Mouse (Mus musculus) hindbrain, embryonic 16.5 days (tissue): ENCODE data around the gene Nsd2. TPM values are rescaled to one million over a fixed set of nuclear protein-coding genes. Genes with fewer than 3 reads are reported as not detected.
"Not testable (repeated sequence)": the region's sequence is repeated elsewhere in the genome, so short reads cannot be mapped to it uniquely, and the experiment has no call there.

Experiments used
- ATAC-seq: fragments of 200-750 bp; cut with Nextera tagmentation; 2 replicates; pipeline ENCODE4 v1.8.0; 2017; ENCODE audit warnings: moderate TSS enrichment, moderate library complexity
- H3K27ac ChIP-seq: fragments of 300-500 bp; sonication (generic); 2 replicates; pipeline ENCODE4 v1.5.1; 2014; ENCODE audit warnings: low read depth, mild to moderate bottlenecking, control low read depth, low read length, moderate library complexity
- H3K27me3 ChIP-seq: fragments of 300-500 bp; sonication (generic); replicated peaks from 2 replicates; pipeline ENCODE4 v1.6.1; 2014; ENCODE audit warnings: low read length; ENCODE audit not compliant: control insufficient read depth, insufficient read depth
- H3K36me3 ChIP-seq: fragments of 300-500 bp; sonication (generic); 2 replicates; pipeline ENCODE4 v1.6.1; 2014; ENCODE audit warnings: mild to moderate bottlenecking, low read length, moderate library complexity, mixed read lengths; ENCODE audit not compliant: control insufficient read depth, insufficient read depth
- H3K4me1 ChIP-seq: fragments of 300-500 bp; sonication (generic); 2 replicates; pipeline ENCODE4 v1.6.1; 2014; ENCODE audit warnings: low read depth, low read length; ENCODE audit not compliant: control insufficient read depth, insufficient read depth
- H3K4me2 ChIP-seq: fragments of 300-500 bp; sonication (generic); 2 replicates; pipeline ENCODE4 v1.6.1; 2014; ENCODE audit warnings: mild to moderate bottlenecking, low read length, control low read depth, moderate library complexity
- H3K4me3 ChIP-seq: fragments of 300-500 bp; sonication (generic); 2 replicates; pipeline ENCODE4 v1.5.1; 2014; ENCODE audit warnings: mild to moderate bottlenecking, low read length, control low read depth, moderate library complexity
- H3K9ac ChIP-seq: fragments of 300-500 bp; sonication (generic); 2 replicates; pipeline ENCODE4 v1.6.1; 2014; ENCODE audit warnings: low read depth, mild to moderate bottlenecking, control low read depth, low read length, moderate library complexity
- H3K9me3 ChIP-seq: fragments of 300-500 bp; sonication (generic); 2 replicates; pipeline ENCODE4 v1.6.1; 2014; ENCODE audit warnings: mild to moderate bottlenecking, low read length, moderate library complexity; ENCODE audit not compliant: control insufficient read depth
- WGBS: fragments of 180-500 bp; shearing (Covaris S2); extraction: QIAGEN DNeasy Blood & Tissue Kit; methylation state at CpG from one replicate; pipeline ENCODE4 v1.1.7; 2014; 5-methylcytosine and 5-hydroxymethylcytosine counted together
- polyA plus RNA-seq: library from polyadenylated mRNA; unstranded; fragments of >200 nt; fragmentation: Nextera tagmentation; extraction: Ambion mirVana; gene quantifications from 2 replicates; pipeline ENCODE4 v1.2.1, GENCODE M21; 2015

The Nsd2 gene
- polyA plus RNA-seq, 1 experiment from 2014 or later = 52.9 TPM

DNA sequence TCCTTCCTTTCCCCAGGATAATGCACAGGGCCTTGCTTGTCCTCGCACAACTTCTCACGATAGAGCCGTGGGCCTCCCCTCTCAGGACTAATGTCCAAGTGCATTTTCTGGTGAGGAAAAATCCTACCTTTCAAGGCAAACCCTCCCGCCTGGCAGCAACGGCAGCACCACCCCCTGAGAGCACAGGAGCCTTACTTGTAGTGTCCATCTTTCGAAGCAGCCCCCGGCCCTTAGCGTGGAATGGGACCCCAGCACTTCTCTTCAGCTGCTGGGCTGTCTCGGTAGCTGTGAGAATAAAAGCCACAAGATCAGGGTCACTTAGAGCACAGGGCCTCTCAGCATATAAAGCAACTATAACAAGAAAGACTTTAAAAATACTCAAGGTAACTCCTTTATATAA is 82.7 kb downstream of the Nsd2 start:
- Histone ChIP-seq H3K4me3 (no peak overlapping the region), H3K9me3 (no peaks in the 10 kb centered on the region), H3K9ac (no peak overlapping the region), H3K4me2 (no peak overlapping the region), H3K27me3 (no peaks in the 10 kb centered on the region), H3K4me1 (no peaks in the 10 kb centered on the region), H3K27ac (no peak overlapping the region), H3K36me3 (peaks cover 33% of the 10 kb centered on the region)
- no peak for ATAC-seq
- WGBS = 92% methylated on average over 9 of the region's 9 CpGs

DNA sequence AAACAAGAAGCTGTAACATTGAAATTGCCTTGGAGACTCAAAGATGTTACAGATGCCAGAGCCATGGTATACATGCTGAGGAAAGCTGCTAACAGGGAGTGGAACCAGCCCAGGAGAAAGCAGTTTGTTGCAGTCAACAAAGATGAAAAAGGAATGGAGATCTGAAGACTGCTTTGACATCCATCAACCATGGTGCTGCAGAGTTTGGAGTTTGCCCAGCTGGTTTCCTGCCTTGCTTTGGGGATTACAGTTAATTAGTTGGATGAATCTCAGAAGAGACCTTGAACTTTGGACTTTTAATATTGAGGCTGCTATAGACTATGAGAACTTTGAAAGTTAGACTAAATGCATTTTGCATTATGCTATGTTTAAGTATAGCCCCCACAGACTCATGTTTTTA is 94.5 kb downstream of the Nsd2 start:
- not testable (repeated sequence) for H3K9me3 ChIP-seq, H3K4me3 ChIP-seq, H3K4me2 ChIP-seq, H3K27me3 ChIP-seq, H3K4me1 ChIP-seq, H3K9ac ChIP-seq, ATAC-seq, H3K27ac ChIP-seq
- H3K36me3 ChIP-seq = peaks cover 27% of the 10 kb centered on the region

DNA sequence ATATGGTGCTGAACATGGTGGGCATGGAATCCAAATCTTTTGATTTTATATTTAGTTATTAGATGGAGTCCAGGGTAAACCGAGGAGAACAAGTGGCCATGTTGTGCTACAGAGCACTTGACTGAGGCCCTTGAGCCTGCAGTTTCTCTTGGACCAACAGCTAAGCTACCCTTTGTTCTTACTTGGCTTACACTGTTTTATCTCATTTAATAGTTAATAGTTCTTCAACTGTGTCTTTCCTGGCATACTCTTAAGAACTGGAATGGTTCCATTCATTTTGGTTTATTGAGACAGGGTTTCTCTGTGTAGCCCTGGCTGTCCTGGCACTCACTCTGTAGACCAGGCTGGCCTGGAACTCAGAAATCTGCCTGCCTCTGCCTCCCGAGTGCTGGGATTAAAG is 96.1 kb downstream of the Nsd2 start:
- WGBS = 99% methylated on average over 2 of the region's 2 CpGs
- ATAC-seq, H3K4me2 ChIP-seq, H3K9ac ChIP-seq, H3K9me3 ChIP-seq, H3K4me3 ChIP-seq, H3K27ac ChIP-seq, H3K4me1 ChIP-seq, H3K27me3 ChIP-seq: not testable (repeated sequence)
- peaks cover 40% of the 10 kb centered on the region for H3K36me3 ChIP-seq

DNA sequence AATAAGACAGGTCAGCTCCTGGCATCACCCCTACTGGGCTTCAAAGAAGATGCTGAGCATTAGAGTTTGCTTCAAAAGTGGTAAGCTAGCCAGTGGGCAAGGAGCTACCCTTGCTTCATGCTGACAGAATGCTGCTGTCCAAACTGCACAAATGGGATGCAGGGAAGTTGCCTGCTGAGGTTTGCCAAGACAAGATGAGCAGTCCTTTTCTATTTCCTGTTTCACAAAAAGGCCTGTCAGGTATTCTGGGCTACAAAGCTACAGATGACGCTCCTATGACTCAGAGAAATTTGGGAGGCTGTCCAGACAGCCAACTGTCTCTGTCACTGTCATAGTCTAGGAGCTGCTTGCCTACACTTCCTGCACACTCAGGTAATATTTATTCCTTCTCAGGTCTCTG is 98.9 kb downstream of the Nsd2 start:
- no peak overlapping the region for H3K9ac ChIP-seq
- no peak overlapping the region for H3K27ac ChIP-seq
- no peak overlapping the region for H3K4me2 ChIP-seq
- no peak for ATAC-seq
- no peaks in the 10 kb centered on the region for H3K9me3 ChIP-seq
- no peak overlapping the region for H3K4me3 ChIP-seq
- H3K36me3 ChIP-seq = peaks cover 30% of the 10 kb centered on the region
- 95% methylated on average over 1 of the region's 1 CpGs for WGBS
- H3K27me3 ChIP-seq = no peaks in the 10 kb centered on the region
- no peaks in the 10 kb centered on the region for H3K4me1 ChIP-seq

DNA sequence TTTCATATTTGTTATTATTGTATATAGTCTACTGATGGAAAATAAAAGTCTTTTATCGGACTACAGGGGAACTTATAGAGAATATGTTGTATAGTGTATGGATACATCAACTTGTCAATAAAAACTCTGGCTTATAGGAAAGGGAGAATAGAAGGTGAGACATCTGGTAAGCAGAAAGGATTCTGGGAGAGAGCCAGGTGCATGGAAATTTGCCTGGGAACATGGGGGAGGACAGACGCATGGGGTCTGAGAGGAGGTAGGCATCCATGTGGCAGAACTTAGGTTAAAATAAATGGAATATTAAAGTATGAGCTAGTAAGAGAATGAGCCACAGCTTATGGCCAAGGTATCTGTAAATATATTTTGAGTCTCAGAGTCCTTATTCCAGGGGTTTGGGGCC is 99.5 kb downstream of the Nsd2 start:
- Histone ChIP-seq H3K4me2 (no peak overlapping the region), H3K9ac (no peak overlapping the region), H3K9me3 (no peaks in the 10 kb centered on the region), H3K4me3 (no peak overlapping the region), H3K27ac (no peak overlapping the region), H3K27me3 (no peaks in the 10 kb centered on the region), H3K4me1 (no peaks in the 10 kb centered on the region), H3K36me3 (peaks cover 30% of the 10 kb centered on the region)
- no peak for ATAC-seq
- WGBS = over 99% methylated on average over 2 of the region's 2 CpGs

DNA sequence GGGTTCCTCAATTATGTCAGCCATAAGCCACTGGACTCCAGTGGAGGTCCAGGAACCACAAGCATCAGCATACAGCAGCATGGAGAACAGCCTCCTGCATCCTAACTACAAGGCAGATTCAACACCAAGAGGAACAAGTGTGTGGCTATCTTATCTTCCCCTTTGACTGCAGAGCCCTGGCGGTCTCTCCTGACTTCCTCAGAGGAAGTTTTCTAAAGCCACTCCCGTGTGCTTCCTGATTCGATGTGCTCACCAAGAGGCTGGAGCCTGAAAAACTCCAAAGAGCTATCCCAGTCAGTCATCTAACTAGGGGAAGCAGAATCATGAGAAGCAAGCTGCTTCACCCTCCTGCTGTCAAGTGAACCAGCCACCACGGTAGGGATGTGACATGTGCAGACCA is 100.4 kb downstream of the Nsd2 start:
- 84% methylated on average over 4 of the region's 4 CpGs for WGBS

DNA sequence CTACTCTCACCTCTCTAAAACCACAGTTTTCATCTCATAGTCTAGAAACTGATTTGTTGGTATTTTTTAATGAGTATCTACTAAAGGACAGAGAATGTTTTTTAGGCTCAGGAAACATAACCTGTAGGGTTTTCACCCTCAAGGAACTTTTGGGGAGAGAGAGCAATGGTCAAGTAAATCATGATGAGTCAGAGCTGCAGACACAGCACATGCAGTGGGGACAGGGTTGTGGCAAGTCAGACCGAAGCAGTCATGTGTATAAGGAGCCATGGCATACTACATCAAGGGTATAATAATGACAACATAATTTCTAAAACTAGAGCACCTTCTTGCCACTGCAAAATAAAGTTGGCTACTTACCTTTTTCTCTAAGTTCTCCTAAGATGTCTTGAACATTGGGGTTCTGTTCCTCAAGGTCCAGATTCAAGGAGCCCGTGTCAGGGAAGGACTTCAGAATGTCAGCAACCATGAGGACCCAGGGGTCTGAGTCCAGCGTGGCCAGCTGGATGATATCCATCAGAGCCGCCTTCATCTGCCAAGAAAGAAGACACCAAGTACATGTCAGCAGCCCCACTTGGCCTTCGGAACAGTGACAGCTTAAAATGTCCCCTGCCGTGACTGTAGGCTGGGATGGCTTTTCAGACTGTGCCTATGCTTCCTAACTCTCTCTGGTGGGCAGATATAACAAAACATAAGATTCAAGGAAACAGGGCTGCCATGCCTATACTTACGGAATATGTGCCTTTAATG is 101.1 kb downstream of the Nsd2 start:
- H3K4me3 ChIP-seq = no peak overlapping the region
- H3K4me1 ChIP-seq = no peaks in the 10 kb centered on the region
- no peak overlapping the region for H3K4me2 ChIP-seq
- H3K9me3 ChIP-seq = no peaks in the 10 kb centered on the region
- H3K9ac ChIP-seq = no peak overlapping the region
- H3K27ac ChIP-seq = no peak overlapping the region
- WGBS = 79% methylated on average over 7 of the region's 7 CpGs
- peaks cover 27% of the 10 kb centered on the region for H3K36me3 ChIP-seq
- no peak for ATAC-seq
- H3K27me3 ChIP-seq = no peaks in the 10 kb centered on the region

More for the DNA sequence above, 100.4 kb downstream of the Nsd2 start:
- Histone ChIP-seq H3K9me3 (no peaks in the 10 kb centered on the region), H3K27ac (no peak overlapping the region), H3K27me3 (no peaks in the 10 kb centered on the region), H3K4me1 (no peaks in the 10 kb centered on the region), H3K4me2 (no peak overlapping the region), H3K9ac (no peak overlapping the region), H3K4me3 (no peak overlapping the region), H3K36me3 (peaks cover 27% of the 10 kb centered on the region)
- ATAC-seq = no peak

DNA sequence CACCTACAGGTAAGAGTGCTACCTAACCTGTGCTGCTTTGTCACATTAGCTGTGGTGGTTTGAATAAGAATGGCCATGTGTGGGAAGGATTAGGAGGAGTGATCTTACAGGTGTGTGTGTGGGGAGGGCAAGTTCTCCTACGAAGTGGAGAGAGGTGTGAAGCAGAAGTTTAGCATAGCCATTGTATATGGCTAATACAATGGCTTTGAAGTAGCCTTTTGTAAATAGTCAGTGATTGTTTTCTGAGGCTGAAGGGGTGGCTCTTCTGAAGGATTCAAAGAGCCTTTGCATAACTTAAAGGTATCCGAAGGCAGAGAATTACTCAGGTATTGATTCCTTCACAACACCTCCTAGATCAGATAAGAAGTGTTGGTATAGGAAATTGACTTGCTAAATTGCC is 102.0 kb downstream of the Nsd2 start:
- Histone ChIP-seq H3K27ac (no peak overlapping the region), H3K27me3 (no peaks in the 10 kb centered on the region), H3K9me3 (no peaks in the 10 kb centered on the region), H3K4me2 (no peak overlapping the region), H3K9ac (no peak overlapping the region), H3K4me3 (no peak overlapping the region), H3K36me3 (peaks cover 27% of the 10 kb centered on the region), H3K4me1 (no peaks in the 10 kb centered on the region)
- ATAC-seq = no peak
- WGBS = 49% methylated on average over 2 of the region's 2 CpGs

DNA sequence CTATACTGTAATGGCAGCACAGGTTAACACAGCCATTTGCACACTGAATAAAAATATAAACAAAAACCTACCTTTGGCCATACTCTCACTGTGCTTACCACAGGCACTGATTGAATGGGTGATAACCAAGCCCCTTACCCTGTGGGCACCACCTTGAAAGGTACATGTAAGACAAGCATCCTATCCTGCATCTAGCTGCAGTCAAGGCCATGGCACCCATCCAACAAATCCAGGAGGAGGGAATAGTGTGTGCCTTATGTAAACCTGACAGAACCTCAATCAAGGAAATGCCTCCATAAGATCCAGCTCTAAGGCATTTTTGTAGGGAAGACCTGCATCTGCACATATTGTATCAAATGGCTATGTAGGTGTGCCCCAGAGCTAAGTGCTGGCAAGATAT is 105.6 kb downstream of the Nsd2 start:
- no peaks in the 10 kb centered on the region for H3K27me3 ChIP-seq
- ATAC-seq = no peak
- peaks cover 17% of the 10 kb centered on the region for H3K36me3 ChIP-seq
- no peak overlapping the region for H3K4me2 ChIP-seq
- H3K27ac ChIP-seq = no peak overlapping the region
- H3K4me1 ChIP-seq = no peaks in the 10 kb centered on the region
- H3K9ac ChIP-seq = no peak overlapping the region
- no peak overlapping the region for H3K4me3 ChIP-seq
- H3K9me3 ChIP-seq = no peaks in the 10 kb centered on the region

DNA sequence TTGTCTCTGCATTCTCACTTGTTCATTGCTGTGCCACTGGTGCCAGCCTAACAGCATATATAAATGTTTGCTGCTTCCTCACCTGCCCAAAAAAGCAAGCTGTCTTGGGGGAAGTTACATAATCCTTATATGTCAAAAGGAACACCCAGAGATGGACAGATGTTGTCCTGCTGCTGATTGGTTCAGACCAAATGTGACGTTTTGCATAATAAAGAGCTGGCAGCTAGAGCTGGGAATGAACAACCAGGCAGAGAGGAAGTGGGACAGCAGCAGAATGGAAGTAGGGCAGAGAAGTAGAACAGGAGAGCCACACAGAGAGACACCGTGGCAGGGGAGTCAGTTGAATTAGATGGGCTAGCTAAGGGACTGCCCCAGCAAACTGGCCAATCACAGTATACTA is 111.9 kb downstream of the Nsd2 start:
- Histone ChIP-seq H3K9me3 (no peaks in the 10 kb centered on the region), H3K27me3 (no peaks in the 10 kb centered on the region), H3K4me1 (peaks cover 24% of the 10 kb centered on the region), H3K4me3 (no peak overlapping the region), H3K4me2 (no peak overlapping the region), H3K36me3 (peaks cover 11% of the 10 kb centered on the region), H3K9ac (no peak overlapping the region), H3K27ac (no peak overlapping the region)
- 71% methylated on average over 2 of the region's 2 CpGs for WGBS
- no peak for ATAC-seq
